ENCODE assay signal across 8 mouse cellular contexts in the genomic region with DNA sequence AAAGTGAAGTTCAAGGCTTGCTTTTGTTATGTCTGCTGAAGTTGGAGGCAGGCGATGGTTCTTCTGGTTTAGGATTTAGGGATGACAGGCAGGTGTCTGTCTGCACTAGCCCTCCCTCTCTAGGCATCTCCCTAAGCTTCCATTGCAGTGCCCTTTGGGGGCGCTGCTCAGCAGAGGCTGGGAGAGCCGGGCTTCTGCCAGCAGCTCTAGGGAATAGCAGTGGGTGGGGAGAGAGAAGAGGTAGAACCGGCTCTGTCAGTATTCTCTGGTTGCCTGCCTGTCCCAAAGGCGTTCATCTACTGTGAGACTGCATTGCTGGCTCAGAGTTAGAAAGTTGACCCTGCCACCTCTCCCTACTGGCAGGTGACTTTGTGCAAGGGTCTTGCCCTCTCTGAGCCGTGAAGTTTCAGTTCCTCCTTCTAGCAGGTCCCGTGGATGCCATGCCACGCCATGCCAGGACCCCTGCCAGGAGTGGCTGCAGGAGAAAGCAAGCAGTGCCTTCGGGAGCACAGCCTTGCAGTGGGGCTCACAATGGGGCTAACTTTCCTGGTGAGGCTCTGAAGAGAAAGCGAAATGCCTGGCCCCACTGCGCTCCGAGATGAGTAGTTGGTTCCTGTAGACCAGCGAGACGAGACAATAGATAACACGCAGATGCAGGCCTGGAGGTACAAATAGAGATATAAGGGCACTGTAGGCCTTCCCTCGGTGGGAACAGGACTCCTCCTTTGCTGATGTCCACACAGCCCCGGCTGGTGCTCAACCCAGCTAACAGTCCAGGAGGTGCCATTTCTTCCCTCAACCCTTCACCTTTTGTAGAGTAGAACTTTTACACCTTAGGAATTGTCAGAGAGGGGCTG. TPM values are rescaled to one million over a fixed set of nuclear protein-coding genes. Genes with fewer than 3 reads are reported as not detected.
DNase-seq lines count a peak whose midpoint lies in the region; ATAC-seq and TF ChIP-seq lines count a peak whose summit lies in the region.

No protein-coding gene starts in this region.

- 67% methylated on average over 17 of the region's 17 CpGs for WGBS in kidney, adult 2 months
- WGBS in intestine, embryonic 16.5 days, result 51% methylated on average over 17 of the region's 17 CpGs

- TF ChIP-seq POLR2A in kidney, adult 2 months (IDR thresholded peaks at IDR 0.05; ENCODE audit: low read depth, low read length), result no peak

- H3K4me3 ChIP-seq in kidney, adult 2 months (ENCODE audit: insufficient read depth, low read depth, low read length), result no peak overlapping the region
- no peak overlapping the region for H3K4me3 ChIP-seq in intestine, embryonic 16.5 days (ENCODE audit: low read length)

- peak; percentile 60 for DNase-seq in kidney, adult 2 months
- no peak for DNase-seq in kidney, adult 9 months
- peak; percentile 41 for DNase-seq in c-Kit-positive CD71-positive TER-119-negative erythroid progenitor cells, embryonic 14.5 days (ENCODE audit: low read depth)
- peak; percentile 64 for DNase-seq in lung, postnatal 10 days
- no peak for DNase-seq in frontal cortex, postnatal 10 days (ENCODE audit: low spot score in 2 of 2)
- no peak for DNase-seq in thymus, postnatal 14 days
- DNase-seq in right cerebral cortex, postnatal 36 days (ENCODE audit: low spot score in 2 of 2), result no peak

- H3K27me3 ChIP-seq in kidney, adult 2 months (replicated peaks; ENCODE audit: control insufficient read depth, insufficient read depth, low read length), result no peaks in the 10 kb centered on the region
- H3K27me3 ChIP-seq in intestine, embryonic 16.5 days (replicated peaks; ENCODE audit: control insufficient read depth, insufficient read depth, low read length), result no peaks in the 10 kb centered on the region

- H3K4me2 ChIP-seq in intestine, embryonic 16.5 days (ENCODE audit: low read depth, low read length), result peak overlapping the region; percentile 41

- peak; percentile 86 for ATAC-seq in intestine, embryonic 16.5 days

- TF ChIP-seq CTCF in kidney, adult 2 months (conservative IDR thresholded peaks at IDR 0.05; ENCODE audit: insufficient read depth, insufficient read length, low read depth, low read length), result no peak; the same call in 1 of the 2 replicates

- H3K9me3 ChIP-seq in intestine, embryonic 16.5 days (ENCODE audit: control insufficient read depth, low read length), result no peaks in the 10 kb centered on the region

- peaks cover 60% of the 10 kb centered on the region for H3K4me1 ChIP-seq in kidney, adult 2 months (ENCODE audit: control insufficient read depth, insufficient read depth, low read length)
- H3K4me1 ChIP-seq in intestine, embryonic 16.5 days (ENCODE audit: control insufficient read depth, insufficient read depth, low read length), result peaks cover 73% of the 10 kb centered on the region

- peak overlapping the region; percentile 35; the same call in 1 of the 2 replicates for H3K9ac ChIP-seq in intestine, embryonic 16.5 days (ENCODE audit: low read depth, low read length)

- peak overlapping the region; percentile 5; the same call in 1 of the 2 replicates for H3K27ac ChIP-seq in kidney, adult 2 months (ENCODE audit: insufficient read depth, low read depth, low read length)
- peak overlapping the region; percentile 77 for H3K27ac ChIP-seq in intestine, embryonic 16.5 days (ENCODE audit: low read length)

- H3K36me3 ChIP-seq in kidney, adult 2 months (ENCODE audit: control insufficient read depth, insufficient read depth, low read length), result no peaks in the 10 kb centered on the region
- no peaks in the 10 kb centered on the region; the same call in 1 of the 2 replicates for H3K36me3 ChIP-seq in intestine, embryonic 16.5 days (ENCODE audit: control insufficient read depth, insufficient read depth, low read length)

RNA-seq across cellular contexts. Expression of gene Capzb, which starts 19.5 kb away (rescaled TPM):
- polyA plus RNA-seq in kidney, adult 2 months (2012; rRNA removed), result 102 and 134 TPM in 2 replicates
- 440 and 454 TPM in 2 replicates for polyA plus RNA-seq in intestine, embryonic 16.5 days (2015; fragmentation: Nextera tagmentation; extraction: Ambion mirVana)

Comparison
In these comparisons a context has a peak if more than half of its experiments do, and no peak if none do; other contexts are left out.
1. DNase-seq: peak in kidney, adult 2 months (single experiment), c-Kit-positive CD71-positive TER-119-negative erythroid progenitor cells, embryonic 14.5 days (single experiment) and lung, postnatal 10 days (single experiment); none in kidney, adult 9 months (single experiment), frontal cortex, postnatal 10 days (0 of 2), thymus, postnatal 14 days (single experiment) and right cerebral cortex, postnatal 36 days (0 of 2).